Mouse (Mus musculus): Measurements from ENCODE around the gene 4930513O06Rik. TPM values are rescaled to one million over a fixed set of nuclear protein-coding genes. Genes with fewer than 3 reads are reported as not detected.

Gene 4930513O06Rik
- polyA plus RNA-seq, 1 experiment, result not detected

- no peak overlapping the region for H3K4me3 ChIP-seq (ENCODE audit: insufficient read depth, low read length)
- TF ChIP-seq POLR2A (IDR thresholded peaks at IDR 0.05; ENCODE audit: extremely low read depth, insufficient read depth, low read length) (no peak), CTCF (IDR thresholded peaks at IDR 0.05; ENCODE audit: extremely low read depth, insufficient read depth, low read length) (no peak)
- no peak overlapping the region for H3K27ac ChIP-seq (ENCODE audit: insufficient read depth, low read length)
- H3K4me1 ChIP-seq (ENCODE audit: control insufficient read depth, insufficient read depth, low read length), result no peaks in the 10 kb centered on the region
Observed at GRCm38 (mm10) chrX:139134031-139134430, 48.0 kb downstream of the 4930513O06Rik start.

Other genes starting within 250 kb of the 4930513O06Rik start
- 0.02 and 0.04 TPM in 2 replicates for gene Nrk, start 171.8 kb upstream of the 4930513O06Rik start, polyA plus RNA-seq (2012; rRNA removed)
- gene Serpina7, start 1.0 kb upstream of the 4930513O06Rik start, polyA plus RNA-seq (2012; rRNA removed), result not detected in 2 replicates
- not detected in 2 replicates for gene 4933428M09Rik, start 93.0 kb downstream of the 4930513O06Rik start, polyA plus RNA-seq (2012; rRNA removed)
- gene Mum1l1, start 123.8 kb downstream of the 4930513O06Rik start, polyA plus RNA-seq (2012; rRNA removed), result 0.94 and 1.1 TPM in 2 replicates
- gene Trap1a, start 247.4 kb downstream of the 4930513O06Rik start, polyA plus RNA-seq (2012; rRNA removed), result not detected in 2 replicates